Mouse (Mus musculus) heart, embryonic 11.5 days (tissue): ENCODE data around the gene Ccdc8. TPM values are rescaled to one million over a fixed set of nuclear protein-coding genes. Genes with fewer than 3 reads are reported as not detected.

Experiments used
- ATAC-seq: fragments of 200-750 bp; cut with Nextera tagmentation; replicated peaks from 2 replicates; pipeline ENCODE4 v1.8.0; 2017; ENCODE audit warnings: moderate library complexity; ENCODE audit not compliant: insufficient number of reproducible peaks, low FRiP score, low TSS enrichment
- H3K27ac ChIP-seq: fragments of 300-500 bp; sonication (generic); 2 replicates; pipeline ENCODE4 v1.5.1; 2014; ENCODE audit warnings: mild to moderate bottlenecking, low read depth, low read length
- H3K27me3 ChIP-seq: fragments of 300-500 bp; sonication (generic); 2 replicates; pipeline ENCODE4 v1.6.1; 2014; ENCODE audit warnings: mild to moderate bottlenecking, low read length, mixed read lengths; ENCODE audit not compliant: control insufficient read depth, insufficient read depth
- H3K36me3 ChIP-seq: fragments of 300-500 bp; sonication (generic); 2 replicates; pipeline ENCODE4 v1.6.1; 2014; ENCODE audit warnings: mild to moderate bottlenecking, low read length, moderate library complexity, mixed read lengths; ENCODE audit not compliant: control insufficient read depth, insufficient read depth
- H3K4me1 ChIP-seq: fragments of 300-500 bp; sonication (generic); 2 replicates; pipeline ENCODE4 v1.6.1; 2014; ENCODE audit warnings: low read length; ENCODE audit not compliant: control insufficient read depth, insufficient read depth
- H3K4me2 ChIP-seq: fragments of 300-500 bp; sonication (generic); 2 replicates; pipeline ENCODE4 v1.6.1; 2014; ENCODE audit warnings: mild to moderate bottlenecking, moderate library complexity
- H3K4me3 ChIP-seq: fragments of 300-500 bp; sonication (generic); 2 replicates; pipeline ENCODE4 v1.5.1; 2014; ENCODE audit warnings: low read depth, low read length
- H3K9ac ChIP-seq: fragments of 300-500 bp; sonication (generic); 2 replicates; pipeline ENCODE4 v1.6.1; 2014; ENCODE audit warnings: mild to moderate bottlenecking, low read depth, low read length, moderate library complexity
- H3K9me3 ChIP-seq: fragments of 300-500 bp; sonication (generic); replicated peaks from 2 replicates; pipeline ENCODE4 v1.6.1; 2016; ENCODE audit warnings: low read length; ENCODE audit not compliant: control insufficient read depth
- WGBS: fragments of 180-500 bp; shearing (Covaris S2); extraction: QIAGEN DNeasy Blood & Tissue Kit; methylation state at CpG from one replicate; pipeline ENCODE4 v1.1.7; 2014; ENCODE audit not compliant: insufficient replicate concordance; 5-methylcytosine and 5-hydroxymethylcytosine counted together
- polyA plus RNA-seq: library from polyadenylated mRNA; unstranded; fragments of >200 nt; fragmentation: Nextera tagmentation; extraction: Ambion mirVana; gene quantifications from 2 replicates; pipeline ENCODE4 v1.2.1, GENCODE M21; 2014

The Ccdc8 gene
- polyA plus RNA-seq, 1 experiment from 2014 or later: 22.6 TPM

- Histone ChIP-seq H3K4me1 (peaks cover 36% of the 10 kb centered on the region), H3K4me3 (no peak overlapping the region), H3K9ac (0 out of 2 replicates have a peak overlapping the region, but pooled peaks have one; percentile 16), H3K27me3 (no peaks in the 10 kb centered on the region), H3K9me3 (no peaks in the 10 kb centered on the region), H3K27ac (peak overlapping the region; percentile 29; the same call in 1 of the 2 replicates), H3K36me3 (peaks cover 32% of the 10 kb centered on the region), H3K4me2 (peak overlapping the region; percentile 27; the same call in 1 of the 2 replicates)
- ATAC-seq: peak; percentile 11; the same call in 1 of the 2 replicates
- WGBS: 26% methylated on average over 4 of the region's 4 CpGs
Observed at GRCm38 (mm10) chr7:16999650-17000049, 7.1 kb downstream of the Ccdc8 start.

GRCm38 (mm10) chr7:17002375-17003195 is 10.1 kb downstream of the Ccdc8 start:
- 0 out of 2 replicates have a peak, but pooled peaks have one; percentile 23 for ATAC-seq
- no peak overlapping the region for H3K4me2 ChIP-seq
- H3K9ac ChIP-seq: no peak overlapping the region
- H3K27ac ChIP-seq: 0 out of 2 replicates have a peak overlapping the region, but pooled peaks have one; percentile 22
- 17% methylated on average over 7 of the region's 7 CpGs for WGBS
- H3K4me3 ChIP-seq: no peak overlapping the region
- peaks cover 46% of the 10 kb centered on the region for H3K36me3 ChIP-seq
- peaks cover 12% of the 10 kb centered on the region for H3K4me1 ChIP-seq
- H3K9me3 ChIP-seq: no peaks in the 10 kb centered on the region
- no peaks in the 10 kb centered on the region for H3K27me3 ChIP-seq

- Histone ChIP-seq H3K36me3 (peaks cover 44% of the 10 kb centered on the region), H3K27me3 (no peaks in the 10 kb centered on the region), H3K4me2 (no peak overlapping the region), H3K4me3 (no peak overlapping the region), H3K4me1 (peaks cover 5% of the 10 kb centered on the region), H3K27ac (no peak overlapping the region), H3K9ac (no peak overlapping the region), H3K9me3 (no peaks in the 10 kb centered on the region)
- 87% methylated on average over 7 of the region's 7 CpGs for WGBS
- no peak for ATAC-seq
Observed at GRCm38 (mm10) chr7:17003230-17003960, 10.9 kb downstream of the Ccdc8 start.

GRCm38 (mm10) chr7:17004716-17005115 is 12.2 kb downstream of the Ccdc8 start:
- Histone ChIP-seq H3K4me3 (no peak overlapping the region), H3K27me3 (no peaks in the 10 kb centered on the region), H3K4me1 (no peaks in the 10 kb centered on the region), H3K27ac (no peak overlapping the region), H3K36me3 (peaks cover 44% of the 10 kb centered on the region), H3K4me2 (no peak overlapping the region), H3K9ac (no peak overlapping the region), H3K9me3 (no peaks in the 10 kb centered on the region)
- no peak for ATAC-seq
- 79% methylated on average over 7 of the region's 7 CpGs for WGBS

- peaks cover 57% of the 10 kb centered on the region for H3K36me3 ChIP-seq
- no peak overlapping the region for H3K9ac ChIP-seq
- no peak overlapping the region for H3K27ac ChIP-seq
- no peak overlapping the region for H3K4me3 ChIP-seq
- no peaks in the 10 kb centered on the region for H3K27me3 ChIP-seq
- 81% methylated on average over 4 of the region's 4 CpGs for WGBS
- H3K4me2 ChIP-seq: no peak overlapping the region
- no peak for ATAC-seq
- H3K9me3 ChIP-seq: no peaks in the 10 kb centered on the region
- no peaks in the 10 kb centered on the region for H3K4me1 ChIP-seq
Observed at GRCm38 (mm10) chr7:17007300-17007699, 14.8 kb downstream of the Ccdc8 start.

GRCm38 (mm10) chr7:17009326-17010009 is 17.0 kb downstream of the Ccdc8 start:
- H3K36me3 ChIP-seq: peaks cover 66% of the 10 kb centered on the region
- no peak overlapping the region for H3K9ac ChIP-seq
- no peaks in the 10 kb centered on the region for H3K4me1 ChIP-seq
- ATAC-seq: no peak
- H3K27me3 ChIP-seq: no peaks in the 10 kb centered on the region
- WGBS: 89% methylated on average over 16 of the region's 16 CpGs
- H3K9me3 ChIP-seq: no peaks in the 10 kb centered on the region
- H3K27ac ChIP-seq: no peak overlapping the region
- H3K4me3 ChIP-seq: no peak overlapping the region
- H3K4me2 ChIP-seq: no peak overlapping the region

GRCm38 (mm10) chr7:17010010-17010347 is 17.5 kb downstream of the Ccdc8 start:
- no peak overlapping the region for H3K27ac ChIP-seq
- H3K4me3 ChIP-seq: no peak overlapping the region
- H3K4me2 ChIP-seq: no peak overlapping the region
- no peak for ATAC-seq
- H3K27me3 ChIP-seq: no peaks in the 10 kb centered on the region
- no peaks in the 10 kb centered on the region for H3K9me3 ChIP-seq
- no peaks in the 10 kb centered on the region for H3K4me1 ChIP-seq
- WGBS: 93% methylated on average over 5 of the region's 5 CpGs
- H3K9ac ChIP-seq: no peak overlapping the region
- peaks cover 70% of the 10 kb centered on the region for H3K36me3 ChIP-seq

GRCm38 (mm10) chr7:17011909-17012590 is 19.5 kb downstream of the Ccdc8 start:
- Histone ChIP-seq H3K27me3 (no peaks in the 10 kb centered on the region), H3K27ac (no peak overlapping the region; the same call in 1 of the 2 replicates), H3K4me3 (no peak overlapping the region), H3K4me2 (no peak overlapping the region), H3K4me1 (no peaks in the 10 kb centered on the region), H3K9me3 (no peaks in the 10 kb centered on the region), H3K9ac (no peak overlapping the region), H3K36me3 (peaks cover 64% of the 10 kb centered on the region)
- ATAC-seq: no peak
- 90% methylated on average over 7 of the region's 7 CpGs for WGBS
